Mouse (Mus musculus) adrenal gland, postnatal 25 days (tissue): Measurements from ENCODE around the gene Trem2. TPM values are rescaled to one million over a fixed set of nuclear protein-coding genes. Genes with fewer than 3 reads are reported as not detected.
A peak's percentile ranks its signal among the peaks of the same experiment; 100 is the strongest.
"Not testable (repeated sequence)": the region's sequence is repeated elsewhere in the genome, so short reads cannot be mapped to it uniquely, and the experiment has no call there.

ENCODE experiments used
- DNase-seq: peaks from one replicate; pipeline ENCODE4 v3.0.0; 2021; ENCODE audit warnings: mixed read lengths
- long read RNA-seq: library from polyadenylated mRNA; stranded (forward); transcript quantifications from one replicate; pipeline ENCODE4 v2.0.0, GENCODE M21; 2021
- total RNA-seq: library from RNA; stranded (reverse); gene quantifications from 2 replicates; pipeline ENCODE4 v1.2.3, GENCODE M21; 2021

The Trem2 gene
- 1.00 and 1.7 TPM in 2 replicates for total RNA-seq
- long read RNA-seq, full-length matches to known transcripts = 2 of 7 reads
- long read RNA-seq, partial matches to known transcripts = 2 of 7 reads
- long read RNA-seq, other reads (novel, unspliced or antisense) = 3 of 7 reads

DNA sequence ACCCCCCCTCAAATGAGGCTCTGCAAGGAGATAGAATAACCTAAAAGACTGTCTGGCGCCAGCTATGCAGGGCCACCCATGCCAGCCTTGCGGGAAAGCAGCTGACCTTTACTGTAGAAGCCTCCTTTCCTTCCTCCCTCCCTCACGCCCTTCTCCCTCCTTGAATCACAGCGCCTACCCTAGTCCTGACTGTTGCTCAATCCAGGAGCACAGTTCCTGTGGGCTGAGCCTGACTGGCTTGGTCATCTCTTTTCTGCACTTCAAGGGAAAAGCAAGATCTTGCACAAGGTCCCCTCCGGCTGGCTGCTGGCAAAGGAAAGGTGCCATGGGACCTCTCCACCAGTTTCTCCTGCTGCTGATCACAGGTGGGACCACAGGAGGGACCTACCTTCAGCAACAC, at the start of gene Trem2:
Gene Trem2 (plus strand): TSS at position 171 of the 400 bp plus-strand sequence.
- DNase-seq = peak; percentile 13

DNA sequence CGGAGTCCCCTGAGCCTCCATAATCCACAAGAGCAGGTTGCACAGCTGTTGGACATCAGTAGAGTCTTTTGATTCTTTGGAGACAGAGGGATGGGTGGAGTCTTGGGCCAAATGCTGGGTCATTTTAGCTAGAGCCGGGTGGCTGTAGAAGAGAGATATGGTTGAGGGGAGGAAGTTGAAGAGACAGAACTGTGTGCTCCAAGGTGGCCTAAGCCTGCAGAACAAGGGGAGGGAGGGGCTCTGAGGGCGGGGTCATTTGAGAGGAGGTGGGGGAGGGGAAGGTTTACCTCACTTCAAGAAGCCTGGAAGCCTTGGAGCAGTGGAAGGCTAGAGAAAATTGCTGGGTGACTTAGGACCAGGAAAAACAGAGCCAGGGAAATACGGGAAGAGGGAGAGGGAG, 47.0 kb upstream of the Trem2 start, which contains the start of gene Treml2:
Gene Treml2 (plus strand): TSS at position 296 of the 400 bp plus-strand sequence.
- DNase-seq = no peak

- DNase-seq = no peak
Observed at GRCm38 (mm10) chr17:48299756-48300155, 46.4 kb upstream of the Trem2 start.

DNA sequence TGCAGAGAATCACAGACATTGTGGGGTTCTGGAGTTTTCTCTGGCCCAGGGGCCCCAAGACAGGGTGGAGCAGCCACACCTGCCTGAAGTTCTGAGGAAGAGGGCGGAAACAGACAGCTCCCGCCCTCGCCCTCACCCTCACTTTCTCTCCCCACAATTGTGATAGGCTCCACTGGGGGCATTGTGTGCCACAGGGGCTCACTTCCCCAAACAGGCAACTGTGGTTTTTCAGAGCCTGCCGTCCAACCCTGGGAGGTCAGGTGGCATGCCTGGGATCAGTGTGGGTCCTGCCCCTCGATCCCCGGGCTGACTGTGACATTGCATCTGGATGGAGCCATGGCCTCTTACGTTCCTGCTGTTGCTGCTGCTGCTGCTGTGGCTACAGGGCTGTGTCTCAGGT, 46.0 kb upstream of the Trem2 start:
- no peak for DNase-seq

DNA sequence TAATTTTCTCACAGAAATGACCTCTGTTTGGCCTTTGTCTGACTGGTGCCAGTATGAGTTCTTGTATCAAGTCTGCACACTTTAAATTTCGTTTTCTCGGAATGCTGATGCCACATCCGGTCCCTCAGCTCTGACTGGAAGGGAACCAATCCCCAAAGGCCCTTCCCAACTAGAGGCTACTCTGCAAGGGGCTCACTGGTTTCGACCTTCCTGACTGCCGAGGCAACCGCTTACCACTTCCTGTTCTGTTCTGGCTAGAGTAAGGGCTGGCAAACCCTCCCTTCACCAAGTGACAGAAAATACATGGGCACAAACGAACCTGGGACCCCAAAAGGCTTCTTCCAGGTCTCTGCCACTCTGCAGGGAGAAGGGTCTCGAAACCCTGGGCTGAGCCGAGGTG, 45.3 kb upstream of the Trem2 start:
- DNase-seq = no peak

- no peak for DNase-seq
Observed at GRCm38 (mm10) chr17:48301792-48302191, 44.4 kb upstream of the Trem2 start.

DNA sequence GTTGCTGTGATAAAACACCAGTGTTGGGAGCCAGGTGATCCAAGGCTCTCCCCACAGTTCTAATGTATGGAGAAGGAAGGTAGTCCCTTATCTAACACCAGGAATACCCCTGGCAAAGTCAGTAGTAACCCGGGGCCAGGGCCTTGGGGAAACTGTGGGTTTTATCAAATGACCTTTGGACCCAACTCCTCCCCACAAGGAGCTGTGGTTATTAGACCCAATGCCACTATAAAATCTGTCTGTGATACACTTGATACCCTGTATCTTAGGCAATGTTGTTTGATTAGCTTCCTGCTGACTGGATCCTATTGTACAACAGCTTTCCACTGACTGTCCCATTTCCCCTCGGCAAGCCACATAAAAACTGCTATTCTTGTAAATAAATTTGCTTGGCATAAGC, 34.1 kb upstream of the Trem2 start:
- no peak for DNase-seq

GRCm38 (mm10) chr17:48315905-48316579, 30.2 kb upstream of the Trem2 start, which contains the start of gene B430306N03Rik:
Gene B430306N03Rik, plus strand, starts transcription at chr17:48316141.
- not testable (repeated sequence) for DNase-seq

DNA sequence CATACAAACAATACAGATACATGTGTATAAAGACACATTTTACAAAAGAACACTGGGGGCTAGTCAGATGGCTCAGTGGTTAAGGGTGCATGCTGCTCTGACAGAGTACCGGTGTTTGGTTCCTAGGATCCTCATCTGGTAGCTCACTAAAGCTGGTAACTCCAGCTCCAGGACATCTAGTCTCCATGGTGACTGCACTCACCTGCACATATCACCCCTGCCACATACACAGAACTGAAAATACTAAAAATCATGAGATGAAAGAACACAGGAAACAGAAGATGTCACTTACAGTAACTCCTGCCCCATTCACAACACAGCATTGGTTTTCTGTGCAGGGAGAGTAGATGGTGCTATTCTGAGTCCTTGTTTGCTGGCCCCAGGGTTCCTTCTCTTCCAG, 27.5 kb upstream of the Trem2 start:
- DNase-seq = no peak

DNA sequence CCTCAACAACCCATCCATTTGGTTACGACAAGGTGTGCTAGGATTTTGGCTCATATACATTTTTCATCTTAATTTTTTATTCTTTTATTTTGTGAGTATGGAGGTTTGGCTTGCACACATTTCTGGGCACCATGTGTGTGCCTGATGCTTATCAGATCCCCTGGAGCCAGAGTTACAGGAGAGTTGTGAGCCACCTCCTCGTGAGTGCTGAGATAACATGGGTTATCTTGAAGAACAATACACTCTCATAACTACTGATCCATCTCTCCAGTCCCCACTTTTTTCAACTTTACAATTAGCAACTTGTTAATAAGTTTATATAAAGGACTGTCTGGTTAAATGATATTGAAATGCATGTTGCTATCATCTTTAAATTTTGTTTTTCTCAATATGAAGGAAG, 24.9 kb upstream of the Trem2 start:
- no peak for DNase-seq

DNA sequence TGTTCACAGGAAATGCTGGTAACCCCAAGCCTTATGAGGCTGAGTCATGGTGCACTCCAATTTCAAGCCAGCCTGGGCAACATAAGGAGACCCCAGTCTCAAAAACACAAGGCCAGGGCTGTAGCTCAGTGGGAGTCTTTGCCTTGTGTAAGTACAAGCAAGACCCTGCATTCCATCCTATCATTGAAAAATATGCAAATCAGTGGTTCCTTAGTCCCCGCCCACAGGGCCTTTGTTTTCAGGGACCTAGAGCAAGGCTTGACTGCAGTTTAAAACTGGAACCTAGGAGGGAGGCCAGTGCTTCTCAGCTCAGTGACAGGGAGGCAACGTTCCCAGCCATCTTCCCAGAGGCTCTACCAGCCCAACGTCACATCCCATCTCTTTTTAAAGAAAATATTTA, 23.0 kb upstream of the Trem2 start:
- DNase-seq = no peak

GRCm38 (mm10) chr17:48324258-48324657, 21.9 kb upstream of the Trem2 start:
- DNase-seq = no peak

- DNase-seq = no peak
Observed at GRCm38 (mm10) chr17:48325093-48325492, 21.1 kb upstream of the Trem2 start.

DNA sequence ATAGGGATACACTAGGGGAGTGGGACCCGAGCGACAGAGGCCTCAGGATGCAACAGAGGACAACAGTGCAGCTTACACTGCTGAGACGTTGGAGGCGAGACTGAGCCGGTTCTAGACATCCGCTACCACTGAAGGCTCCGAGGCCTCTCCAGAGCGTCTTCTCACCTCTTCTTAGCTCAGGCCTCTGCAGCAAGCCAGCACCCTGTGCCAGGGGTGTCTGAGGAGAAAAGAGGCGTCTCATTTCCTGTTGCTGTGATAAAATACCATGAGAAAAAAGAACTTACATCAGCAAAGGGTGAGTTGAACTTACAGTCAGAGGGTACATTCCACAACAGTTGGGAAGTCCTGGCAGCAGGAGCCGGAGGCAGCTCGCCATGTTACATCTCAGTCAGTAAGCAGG, 20.6 kb upstream of the Trem2 start:
- no peak for DNase-seq

GRCm38 (mm10) chr17:48326656-48327055, 19.5 kb upstream of the Trem2 start:
- DNase-seq = no peak

DNA sequence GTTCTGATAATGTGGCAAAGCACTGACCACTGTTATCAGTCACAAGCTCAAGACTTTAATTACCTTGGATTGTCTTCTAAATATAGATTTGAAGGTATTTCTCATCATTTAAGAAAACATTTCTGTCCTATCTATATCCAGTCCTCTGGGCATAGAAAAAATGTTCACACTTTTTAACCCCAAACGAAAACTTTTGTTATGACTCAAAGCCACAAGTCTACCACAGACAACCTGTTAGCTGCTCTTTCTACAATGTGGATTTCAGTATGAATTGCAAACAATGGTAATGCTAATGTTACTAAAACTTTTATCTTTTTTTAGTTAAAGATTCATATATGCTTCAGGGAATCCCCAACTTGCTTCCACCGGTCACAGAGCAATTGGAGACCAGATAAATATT, 13.7 kb upstream of the Trem2 start:
- DNase-seq = no peak

GRCm38 (mm10) chr17:48334186-48334585, 12.0 kb upstream of the Trem2 start:
- no peak for DNase-seq

DNA sequence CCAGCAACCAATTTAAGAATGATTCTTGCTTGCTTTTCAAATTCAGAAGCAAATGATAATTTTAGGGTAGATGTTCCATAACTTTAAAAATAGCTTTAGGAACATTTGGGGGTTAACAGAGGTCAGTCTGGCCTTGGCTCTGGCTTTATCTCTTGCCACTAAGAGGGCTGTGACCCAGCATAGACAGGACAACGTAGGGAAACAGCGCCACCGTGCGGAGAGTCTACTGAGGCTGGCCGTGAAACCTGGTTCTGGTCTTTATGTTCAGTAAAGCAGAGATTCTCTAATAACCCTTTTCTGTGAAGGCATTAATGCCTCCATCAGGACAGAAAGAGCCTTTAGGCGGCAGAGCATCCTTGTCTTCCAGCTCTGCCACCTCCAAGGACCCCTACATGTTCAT, 9.3 kb upstream of the Trem2 start:
- DNase-seq = peak; percentile 88

GRCm38 (mm10) chr17:48340267-48340666, 5.9 kb upstream of the Trem2 start:
- DNase-seq = no peak

DNA sequence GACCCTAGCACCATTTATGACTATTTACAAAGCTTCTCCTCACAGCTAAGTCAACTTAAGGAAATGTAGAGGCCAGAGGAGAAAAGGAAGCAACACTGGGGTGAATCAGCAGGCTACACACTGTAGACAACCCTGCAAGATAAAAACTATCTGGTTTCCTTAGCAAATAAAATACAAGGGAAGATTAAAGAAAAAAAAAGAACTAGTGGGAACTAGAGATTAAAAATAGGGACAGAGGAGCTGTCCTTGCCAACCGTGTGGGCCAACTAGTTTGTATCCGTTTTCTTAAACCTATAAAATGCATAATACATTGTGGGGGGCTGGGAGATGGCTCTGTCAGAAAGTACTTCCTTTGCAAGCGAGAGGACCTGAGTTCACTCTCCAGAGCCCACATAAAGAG, 4.3 kb upstream of the Trem2 start:
- no peak for DNase-seq

- no peak for DNase-seq
Observed at GRCm38 (mm10) chr17:48343065-48343464, 3.1 kb upstream of the Trem2 start.

GRCm38 (mm10) chr17:48345824-48346223, 377 bp upstream of the Trem2 start:
- DNase-seq = no peak

GRCm38 (mm10) chr17:48346834-48347233, 633 bp downstream of the Trem2 start:
- DNase-seq = no peak

- no peak for DNase-seq
Observed at GRCm38 (mm10) chr17:48347287-48347686, 1.1 kb downstream of the Trem2 start.
